Mouse (Mus musculus): ENCODE measurements around the gene Icam1. TPM values are rescaled to one million over a fixed set of nuclear protein-coding genes. Genes with fewer than 3 reads are reported as not detected.
"Not testable (repeated sequence)": the region's sequence is repeated elsewhere in the genome, so short reads cannot be mapped to it uniquely, and the experiment has no call there.

Gene Icam1
- polyA plus RNA-seq, 1 experiment from 2014 or later = 8.8 TPM

GRCm38 (mm10) chr9:21033136-21033535 is 17.4 kb downstream of the Icam1 start:
- WGBS = 2% methylated on average over 34 of the region's 34 CpGs

DNA sequence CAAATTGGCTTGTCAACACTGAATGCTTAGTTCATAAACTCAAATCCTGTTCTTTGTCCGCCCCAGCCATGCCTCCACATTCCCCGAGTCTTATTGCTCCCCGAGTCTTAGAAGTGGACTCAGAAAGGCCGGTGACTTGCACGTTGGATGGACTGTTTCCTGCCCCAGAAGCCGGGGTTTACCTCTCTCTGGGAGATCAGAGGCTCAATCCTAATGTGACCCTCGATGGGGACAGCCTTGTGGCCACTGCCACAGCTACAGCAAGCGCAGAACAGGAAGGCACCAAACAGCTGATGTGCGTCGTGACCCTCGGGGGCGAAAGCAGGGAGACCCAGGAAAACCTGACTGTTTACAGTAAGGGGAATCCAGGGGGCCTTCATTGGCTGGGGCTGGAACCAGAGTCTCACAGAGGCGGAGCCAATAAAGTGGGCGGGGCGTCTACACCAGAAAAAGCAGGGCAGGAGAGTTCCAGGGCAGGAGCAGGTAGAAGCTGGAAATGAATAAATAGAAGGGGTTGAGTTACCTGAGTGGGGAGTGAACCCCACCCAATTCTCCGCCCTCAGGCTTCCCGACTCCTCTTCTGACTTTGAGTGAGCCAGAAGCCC is 18.8 kb downstream of the Icam1 start:
- peak overlapping the region; percentile 12; the same call in 1 of the 2 replicates for H3K4me3 ChIP-seq (replicated peaks)
- WGBS = 2% methylated on average over 17 of the region's 17 CpGs
- no peak for ATAC-seq (ENCODE audit: insufficient number of reproducible peaks, insufficient read depth, low FRiP score, low TSS enrichment, low read depth)
- no peak overlapping the region for H3K27ac ChIP-seq
- no peaks in the 10 kb centered on the region for H3K36me3 ChIP-seq
- no peak overlapping the region for H3K4me2 ChIP-seq
- no peak overlapping the region for H3K9ac ChIP-seq (replicated peaks)
- peaks cover 98% of the 10 kb centered on the region for H3K27me3 ChIP-seq
- H3K9me3 ChIP-seq = peaks cover 5% of the 10 kb centered on the region; the same call in 1 of the 2 replicates
- H3K4me1 ChIP-seq (replicated peaks) = peaks cover 51% of the 10 kb centered on the region

More at GRCm38 (mm10) chr9:21033136-21033535, 17.4 kb downstream of the Icam1 start:
- H3K4me2 ChIP-seq = peak overlapping the region; percentile 92
- H3K36me3 ChIP-seq = no peaks in the 10 kb centered on the region
- peak; percentile 56 for ATAC-seq (ENCODE audit: insufficient number of reproducible peaks, insufficient read depth, low FRiP score, low TSS enrichment, low read depth)
- peak overlapping the region; percentile 51 for H3K4me3 ChIP-seq (replicated peaks)
- H3K27me3 ChIP-seq = peaks cover 98% of the 10 kb centered on the region
- H3K9me3 ChIP-seq = no peaks in the 10 kb centered on the region
- peak overlapping the region; percentile 40; the same call in 1 of the 2 replicates for H3K9ac ChIP-seq (replicated peaks)
- peaks cover 57% of the 10 kb centered on the region for H3K4me1 ChIP-seq (replicated peaks)
- H3K27ac ChIP-seq = no peak overlapping the region

- WGBS = 18% methylated on average over 9 of the region's 9 CpGs
- Histone ChIP-seq H3K9me3 (peaks cover 5% of the 10 kb centered on the region; the same call in 1 of the 2 replicates), H3K4me1 (replicated peaks) (peaks cover 43% of the 10 kb centered on the region), H3K27ac (no peak overlapping the region), H3K9ac (replicated peaks) (no peak overlapping the region), H3K36me3 (no peaks in the 10 kb centered on the region), H3K27me3 (peaks cover 98% of the 10 kb centered on the region), H3K4me2 (no peak overlapping the region), H3K4me3 (replicated peaks) (no peak overlapping the region)
- ATAC-seq (ENCODE audit: insufficient number of reproducible peaks, insufficient read depth, low FRiP score, low TSS enrichment, low read depth) = no peak
These were observed 19.8 kb downstream of the Icam1 start for GRCm38 (mm10) chr9:21035586-21035985.

- Histone ChIP-seq H3K4me3 (replicated peaks) (no peak overlapping the region), H3K27me3 (peaks cover 99% of the 10 kb centered on the region), H3K4me1 (replicated peaks) (peaks cover 41% of the 10 kb centered on the region), H3K36me3 (no peaks in the 10 kb centered on the region), H3K27ac (no peak overlapping the region), H3K9ac (replicated peaks) (no peak overlapping the region), H3K9me3 (peaks cover 5% of the 10 kb centered on the region; the same call in 1 of the 2 replicates), H3K4me2 (no peak overlapping the region; the same call in 1 of the 2 replicates)
- WGBS = 7% methylated on average over 20 of the region's 20 CpGs
- no peak for ATAC-seq (ENCODE audit: insufficient number of reproducible peaks, insufficient read depth, low FRiP score, low TSS enrichment, low read depth)
These were observed 20.4 kb downstream of the Icam1 start for GRCm38 (mm10) chr9:21036161-21036560.

GRCm38 (mm10) chr9:21036666-21037065 is 20.9 kb downstream of the Icam1 start:
- WGBS = 3% methylated on average over 22 of the region's 22 CpGs
- no peaks in the 10 kb centered on the region for H3K36me3 ChIP-seq
- H3K27ac ChIP-seq = no peak overlapping the region
- H3K9me3 ChIP-seq = peaks cover 5% of the 10 kb centered on the region; the same call in 1 of the 2 replicates
- ATAC-seq (ENCODE audit: insufficient number of reproducible peaks, insufficient read depth, low FRiP score, low TSS enrichment, low read depth) = no peak
- peaks cover 41% of the 10 kb centered on the region for H3K4me1 ChIP-seq (replicated peaks)
- peak overlapping the region; percentile 40 for H3K4me3 ChIP-seq (replicated peaks)
- peaks cover 96% of the 10 kb centered on the region for H3K27me3 ChIP-seq
- peak overlapping the region; percentile 65 for H3K4me2 ChIP-seq
- H3K9ac ChIP-seq (replicated peaks) = peak overlapping the region; percentile 57; the same call in 1 of the 2 replicates

GRCm38 (mm10) chr9:21037481-21037891 is 21.7 kb downstream of the Icam1 start:
- H3K36me3 ChIP-seq = no peaks in the 10 kb centered on the region
- H3K4me1 ChIP-seq (replicated peaks) = peaks cover 34% of the 10 kb centered on the region
- H3K4me2 ChIP-seq = peak overlapping the region; percentile 65
- H3K27ac ChIP-seq = no peak overlapping the region; the same call in 1 of the 2 replicates
- peak overlapping the region; percentile 40 for H3K4me3 ChIP-seq (replicated peaks)
- WGBS = 2% methylated on average over 31 of the region's 31 CpGs
- H3K27me3 ChIP-seq = peaks cover 88% of the 10 kb centered on the region
- H3K9ac ChIP-seq (replicated peaks) = peak overlapping the region; percentile 57
- peaks cover 5% of the 10 kb centered on the region; the same call in 1 of the 2 replicates for H3K9me3 ChIP-seq
- ATAC-seq (ENCODE audit: insufficient number of reproducible peaks, insufficient read depth, low FRiP score, low TSS enrichment, low read depth) = no peak

GRCm38 (mm10) chr9:21039779-21040178 is 24.0 kb downstream of the Icam1 start:
- Histone ChIP-seq H3K36me3 (no peaks in the 10 kb centered on the region), H3K9me3 (peaks cover 5% of the 10 kb centered on the region; the same call in 1 of the 2 replicates), H3K4me3 (replicated peaks) (no peak overlapping the region), H3K4me2 (no peak overlapping the region), H3K27me3 (peaks cover 66% of the 10 kb centered on the region), H3K9ac (replicated peaks) (no peak overlapping the region), H3K4me1 (replicated peaks) (peaks cover 17% of the 10 kb centered on the region), H3K27ac (no peak overlapping the region)
- WGBS = 70% methylated on average over 3 of the region's 3 CpGs
- no peak for ATAC-seq (ENCODE audit: insufficient number of reproducible peaks, insufficient read depth, low FRiP score, low TSS enrichment, low read depth)

DNA sequence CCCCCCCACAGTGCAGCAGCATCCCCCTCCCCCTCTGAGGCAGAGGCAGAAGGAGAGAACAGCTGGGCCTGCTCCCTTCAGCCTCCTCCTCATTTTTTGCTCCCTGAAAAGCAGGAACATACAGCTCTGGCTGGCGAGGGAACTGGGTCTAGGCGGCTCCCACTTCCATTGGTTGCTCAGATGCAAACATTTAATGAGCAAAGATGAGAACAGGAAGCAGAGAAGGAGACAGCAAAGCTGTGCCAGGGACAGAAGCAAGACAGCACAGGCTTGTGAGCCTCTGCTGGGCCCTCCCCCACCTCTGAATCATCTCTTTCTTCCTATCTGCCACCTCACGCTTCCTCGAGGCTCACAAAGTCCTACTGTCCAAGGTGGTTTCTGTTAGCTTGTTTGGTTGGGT is 25.5 kb downstream of the Icam1 start:
- Histone ChIP-seq H3K36me3 (no peaks in the 10 kb centered on the region), H3K4me3 (replicated peaks) (no peak overlapping the region), H3K4me2 (no peak overlapping the region), H3K27me3 (peaks cover 51% of the 10 kb centered on the region), H3K27ac (no peak overlapping the region), H3K9ac (replicated peaks) (no peak overlapping the region), H3K4me1 (replicated peaks) (peaks cover 16% of the 10 kb centered on the region), H3K9me3 (peaks cover 5% of the 10 kb centered on the region; the same call in 1 of the 2 replicates)
- WGBS = 50% methylated on average over 4 of the region's 4 CpGs
- no peak for ATAC-seq (ENCODE audit: insufficient number of reproducible peaks, insufficient read depth, low FRiP score, low TSS enrichment, low read depth)

DNA sequence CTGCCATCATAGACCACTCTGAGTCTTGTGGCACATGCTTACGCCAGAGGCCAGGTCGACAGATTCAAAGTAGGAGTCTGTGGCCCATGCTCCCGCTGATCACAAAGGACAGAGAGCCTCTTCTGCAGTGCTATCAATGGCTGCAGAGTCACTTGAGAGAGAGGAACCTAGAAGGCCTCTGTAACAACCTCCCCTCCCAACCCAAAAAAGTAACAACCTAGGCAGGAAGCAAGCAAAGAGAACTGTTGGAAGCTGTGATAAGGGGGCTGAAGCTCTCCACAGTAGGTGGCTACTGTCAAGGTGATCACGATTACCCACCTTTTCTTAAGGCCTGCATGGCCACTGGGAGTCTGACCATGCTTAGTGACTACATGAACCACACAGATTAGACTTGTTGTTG is 27.8 kb downstream of the Icam1 start:
- ATAC-seq (ENCODE audit: insufficient number of reproducible peaks, insufficient read depth, low FRiP score, low TSS enrichment, low read depth) = no peak
- H3K27ac ChIP-seq = no peak overlapping the region
- no peaks in the 10 kb centered on the region for H3K36me3 ChIP-seq
- no peak overlapping the region for H3K9ac ChIP-seq (replicated peaks)
- 78% methylated on average over 4 of the region's 4 CpGs for WGBS
- no peak overlapping the region for H3K4me3 ChIP-seq (replicated peaks)
- peaks cover 5% of the 10 kb centered on the region; the same call in 1 of the 2 replicates for H3K9me3 ChIP-seq
- H3K4me2 ChIP-seq = no peak overlapping the region
- 0 out of 2 replicates have a peak, but pooled peaks cover 2% of the 10 kb centered on the region for H3K4me1 ChIP-seq (replicated peaks)
- H3K27me3 ChIP-seq = peaks cover 28% of the 10 kb centered on the region

GRCm38 (mm10) chr9:21044785-21045184 is 29.0 kb downstream of the Icam1 start:
- 73% methylated on average over 1 of the region's 1 CpGs for WGBS
- H3K4me2 ChIP-seq; H3K9ac ChIP-seq (replicated peaks); H3K36me3 ChIP-seq; ATAC-seq (ENCODE audit: insufficient number of reproducible peaks, insufficient read depth, low FRiP score, low TSS enrichment, low read depth); H3K4me1 ChIP-seq (replicated peaks); H3K9me3 ChIP-seq; H3K27ac ChIP-seq; H3K4me3 ChIP-seq (replicated peaks): not testable (repeated sequence)
- H3K27me3 ChIP-seq = peaks cover 16% of the 10 kb centered on the region

GRCm38 (mm10) chr9:21045235-21045634 is 29.4 kb downstream of the Icam1 start:
- Histone ChIP-seq H3K4me2 (no peak overlapping the region), H3K4me1 (replicated peaks) (0 out of 2 replicates have a peak, but pooled peaks cover 2% of the 10 kb centered on the region), H3K27me3 (peaks cover 11% of the 10 kb centered on the region), H3K36me3 (no peaks in the 10 kb centered on the region), H3K27ac (no peak overlapping the region), H3K9ac (replicated peaks) (no peak overlapping the region), H3K4me3 (replicated peaks) (no peak overlapping the region), H3K9me3 (no peaks in the 10 kb centered on the region; the same call in 1 of the 2 replicates)
- 82% methylated on average over 3 of the region's 3 CpGs for WGBS
- no peak for ATAC-seq (ENCODE audit: insufficient number of reproducible peaks, insufficient read depth, low FRiP score, low TSS enrichment, low read depth)

Measured in limb, embryonic 12.5 days (tissue).